Mouse (Mus musculus): ENCODE data around the gene Ivd.
A peak's percentile ranks its signal among the peaks of the same experiment; 100 is the strongest.

Gene Ivd

DNA sequence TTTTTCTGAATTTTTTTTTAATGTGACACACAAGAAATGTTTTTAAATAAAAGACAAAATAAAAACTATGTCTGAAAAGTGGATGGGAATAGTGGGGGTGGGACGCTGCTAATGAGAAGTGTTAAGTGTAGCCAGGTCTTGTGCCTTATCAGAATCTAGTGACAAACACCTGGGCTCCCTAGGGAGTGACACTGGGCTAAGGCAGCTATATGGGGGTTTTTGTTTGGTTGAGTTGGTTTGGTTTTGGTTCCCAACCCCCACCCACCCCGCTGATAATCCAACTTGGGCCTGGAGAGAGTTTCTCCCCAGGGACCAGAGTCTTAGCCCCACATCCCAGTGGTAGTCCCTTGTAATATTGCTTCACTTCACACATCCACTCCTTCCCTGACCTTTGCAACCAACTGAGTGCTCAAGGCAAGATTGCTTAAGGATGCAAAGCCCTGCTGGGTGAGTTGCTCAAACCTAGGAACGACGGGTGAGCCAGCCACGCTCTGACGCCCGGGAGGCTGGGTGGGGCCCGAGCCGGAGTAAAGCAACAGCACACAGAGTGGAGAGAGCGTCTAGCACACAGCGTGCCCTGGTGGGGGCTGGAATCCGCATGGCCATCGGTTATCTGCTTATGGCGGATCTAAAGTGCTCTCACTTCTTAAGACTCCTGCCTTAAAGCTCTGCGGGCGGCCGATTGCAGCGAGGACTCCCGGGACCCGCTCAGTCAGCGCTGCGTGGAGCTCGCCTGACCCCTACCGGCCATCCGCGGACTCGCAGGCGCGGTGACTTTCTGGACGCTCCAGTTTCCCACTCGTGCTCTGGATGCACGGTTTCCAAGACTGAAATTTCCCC lies 21.3 kb downstream of the Ivd start:
- DNase-seq (ENCODE audit: low spot score in 2 of 2): peak; percentile 76 to 80

DNA sequence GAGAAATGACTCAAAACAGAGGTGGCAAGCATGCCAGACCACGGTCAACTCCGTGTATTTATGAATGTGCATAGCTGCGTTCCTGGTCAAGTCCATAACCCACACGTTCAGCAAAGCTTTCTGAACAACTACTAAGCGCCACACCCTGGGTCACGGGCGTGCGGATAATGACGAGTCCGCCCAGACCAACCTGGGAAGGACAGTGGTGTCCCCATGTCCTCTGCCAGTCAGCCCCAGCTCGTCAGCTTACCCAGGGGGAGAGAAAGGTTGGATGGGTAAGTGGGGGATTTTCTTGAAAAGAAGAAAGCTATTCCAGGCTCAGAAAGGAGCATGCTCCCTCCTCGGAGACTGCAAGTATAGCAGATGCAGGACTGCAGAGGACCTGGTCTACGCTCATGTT lies 25.7 kb downstream of the Ivd start:
- no peak for DNase-seq (ENCODE audit: low spot score in 2 of 2)

DNA sequence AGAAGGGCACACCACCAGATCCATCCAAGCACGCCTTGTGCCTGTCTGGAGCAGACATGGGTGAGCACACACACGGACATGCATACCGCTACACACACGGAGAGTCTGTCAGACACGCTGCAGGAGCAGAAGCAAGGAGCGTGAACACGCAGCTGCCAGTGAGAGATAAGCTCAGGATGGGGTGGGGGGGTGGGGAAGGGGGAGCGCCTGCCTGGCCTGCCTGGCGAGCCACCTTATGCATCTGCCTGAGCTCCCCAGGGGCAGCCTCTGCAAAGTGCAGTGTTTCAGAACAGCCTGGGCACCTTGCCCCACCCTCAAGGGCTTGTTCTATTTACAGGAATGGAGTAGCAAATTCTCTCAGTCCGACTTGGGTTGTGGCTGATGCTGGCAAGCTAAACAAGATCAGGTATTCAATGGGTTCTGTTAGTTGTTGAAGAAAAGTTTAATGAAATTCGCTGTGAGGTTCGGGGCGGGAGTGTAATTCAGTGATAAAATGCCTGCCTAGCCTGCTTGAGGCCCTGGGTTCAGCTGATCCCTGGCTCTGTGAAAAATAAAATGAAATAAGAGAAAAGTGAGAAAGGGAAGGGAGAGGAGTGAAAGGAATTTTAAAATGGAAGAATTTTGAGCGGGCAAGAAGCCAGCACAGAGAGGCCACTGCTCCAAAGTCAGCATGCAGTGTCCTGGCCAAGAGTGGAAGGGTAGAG lies 26.2 kb downstream of the Ivd start:
- peak; percentile 72 to 76 for DNase-seq (ENCODE audit: low spot score in 2 of 2)

DNA sequence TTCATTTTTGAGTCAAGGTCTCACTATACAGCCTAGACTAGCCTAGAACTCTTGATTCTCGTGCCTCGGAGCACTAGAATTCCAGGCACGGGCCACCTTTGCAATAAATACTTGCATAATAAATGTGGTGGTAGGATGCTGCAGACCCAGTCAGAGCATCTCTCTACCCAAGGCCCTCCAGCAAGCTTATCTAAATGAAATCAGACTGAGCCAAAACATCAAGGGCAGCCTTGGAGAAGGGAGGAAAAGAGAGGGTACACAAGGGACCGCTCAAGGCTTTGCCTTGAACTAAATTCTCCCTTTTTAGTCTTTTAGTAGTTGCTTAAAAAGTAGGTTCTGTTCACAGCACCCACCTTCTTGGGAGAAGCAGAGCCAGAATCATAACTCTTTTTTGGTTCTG lies 29.4 kb downstream of the Ivd start:
- DNase-seq (ENCODE audit: low spot score in 2 of 2): no peak

DNA sequence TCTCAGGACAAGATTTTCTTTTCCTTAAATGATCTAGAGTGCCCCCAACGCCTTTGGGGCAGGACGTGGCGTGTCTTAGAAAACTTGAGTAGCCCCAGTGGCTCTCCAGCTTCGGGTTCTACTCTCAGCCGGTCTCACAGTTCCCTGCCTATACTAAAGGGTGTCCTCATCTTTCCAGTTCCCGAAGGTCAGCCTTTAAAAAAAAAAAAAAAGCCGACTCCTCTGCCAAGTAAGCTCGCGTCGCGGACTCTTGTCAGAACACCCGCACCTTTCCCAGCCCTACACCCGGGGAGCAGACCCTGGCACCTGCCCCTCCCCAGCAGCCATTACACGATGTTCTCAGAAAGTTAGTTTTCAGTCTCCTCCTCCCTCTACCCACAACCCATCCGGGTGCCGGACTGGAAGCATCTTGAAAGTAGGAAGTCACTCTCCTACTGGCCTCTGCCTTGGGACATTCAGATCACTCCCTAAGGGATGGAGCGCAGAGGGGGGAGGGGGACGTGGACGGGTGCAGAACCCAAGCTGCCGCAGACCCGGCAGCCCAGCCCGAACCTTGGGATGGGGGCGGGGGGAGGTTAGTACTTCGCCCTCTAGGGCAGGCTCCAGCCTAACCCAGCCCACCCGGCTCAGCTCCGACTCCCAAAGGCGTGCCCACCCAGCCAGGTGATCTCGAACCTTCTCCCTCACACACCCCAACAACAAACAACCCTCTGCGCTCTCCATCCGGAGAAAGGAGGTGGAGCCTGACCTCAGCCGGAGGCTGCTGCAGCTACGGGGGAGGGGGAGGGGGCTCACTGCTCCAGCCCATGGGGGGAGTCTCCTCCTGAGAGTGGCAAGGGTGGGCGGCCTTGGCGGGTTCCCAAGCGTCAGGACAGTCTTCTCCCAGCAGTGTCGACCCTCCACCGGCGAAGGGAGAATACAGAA lies 34.5 kb downstream of the Ivd start:
- peak; percentile 51 to 58 for DNase-seq (ENCODE audit: low spot score in 2 of 2)

DNA sequence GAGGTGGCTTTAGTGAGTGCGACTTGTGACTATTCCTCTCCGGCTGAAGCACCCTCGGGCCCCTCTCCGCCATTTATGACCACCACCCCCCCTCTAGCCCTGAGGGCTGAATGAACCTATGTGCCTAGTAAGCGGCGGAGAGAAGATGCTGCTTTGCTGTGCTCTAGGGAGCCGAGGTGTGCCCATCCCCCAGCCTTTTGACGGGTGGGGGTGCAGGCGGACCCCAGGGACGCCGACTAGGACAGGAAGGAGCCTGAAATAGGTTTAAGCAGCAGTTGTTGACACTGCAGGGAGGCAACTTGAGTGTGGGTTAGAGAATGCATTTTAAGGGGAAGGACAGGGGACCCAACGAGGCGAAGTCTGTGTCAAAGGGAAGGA lies 35.1 kb downstream of the Ivd start:
- peak; percentile 62 for DNase-seq (ENCODE audit: low spot score in 2 of 2)

DNA sequence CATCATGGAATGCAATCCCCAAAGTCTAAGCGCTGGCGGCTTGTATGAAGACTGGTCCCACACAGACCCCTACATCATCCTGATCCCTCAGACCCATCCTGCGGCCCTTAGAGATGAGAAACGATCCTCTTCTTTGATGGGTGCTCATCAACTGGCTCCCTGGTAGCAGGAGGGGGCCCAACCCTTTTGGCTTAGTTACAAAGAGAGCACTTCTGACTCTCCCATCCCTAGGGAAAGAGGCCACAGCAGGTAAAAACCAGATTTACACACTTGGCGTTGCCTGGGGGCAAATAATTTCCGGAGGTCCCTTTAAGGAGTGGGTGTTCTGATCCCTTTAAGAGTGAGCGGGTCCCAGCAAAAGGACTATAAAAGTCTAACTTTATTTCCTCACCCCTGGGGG lies 35.6 kb downstream of the Ivd start:
- DNase-seq (ENCODE audit: low spot score in 2 of 2): no peak

DNA sequence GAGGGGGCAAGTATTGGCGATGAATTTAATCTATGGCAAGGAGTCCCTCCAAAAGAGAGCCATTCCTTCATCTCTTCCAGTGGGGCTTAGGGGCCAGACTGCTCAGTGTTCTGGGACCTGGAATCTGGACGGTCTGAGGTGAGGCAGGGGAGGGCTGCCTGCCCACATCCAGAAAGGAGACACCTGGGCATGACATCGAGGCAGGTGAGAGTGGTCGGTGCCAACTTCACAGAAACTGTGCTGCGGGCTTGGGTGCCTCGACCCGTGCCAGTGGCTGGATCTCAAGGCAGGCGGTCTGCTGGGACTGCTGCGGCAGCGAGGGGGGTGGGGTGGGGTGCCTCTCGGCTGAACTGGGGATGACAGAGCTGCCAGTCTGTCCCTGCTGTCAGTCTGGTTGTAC lies 36.1 kb downstream of the Ivd start:
- DNase-seq (ENCODE audit: low spot score in 2 of 2): no peak

DNA sequence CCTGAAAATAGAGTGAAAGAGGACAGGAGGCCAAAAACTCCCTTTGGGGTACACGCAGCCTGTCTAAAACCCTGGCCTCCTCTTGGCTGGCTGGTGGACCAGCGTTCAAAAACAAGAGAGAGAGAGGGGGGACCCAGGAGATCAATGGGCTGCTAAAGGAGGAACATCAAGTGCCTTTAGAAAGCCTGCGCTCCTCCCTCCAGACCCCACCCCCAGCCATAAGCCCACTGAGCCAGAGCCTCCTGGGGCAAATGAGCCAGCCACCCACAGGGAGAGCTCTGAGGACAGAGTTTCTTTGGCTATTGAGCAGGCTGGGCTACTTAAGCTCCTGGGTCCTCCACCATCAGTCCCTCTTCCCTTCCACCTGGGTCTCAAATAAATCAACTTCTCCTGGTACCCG lies 37.0 kb downstream of the Ivd start:
- DNase-seq (ENCODE audit: low spot score in 2 of 2): no peak

DNA sequence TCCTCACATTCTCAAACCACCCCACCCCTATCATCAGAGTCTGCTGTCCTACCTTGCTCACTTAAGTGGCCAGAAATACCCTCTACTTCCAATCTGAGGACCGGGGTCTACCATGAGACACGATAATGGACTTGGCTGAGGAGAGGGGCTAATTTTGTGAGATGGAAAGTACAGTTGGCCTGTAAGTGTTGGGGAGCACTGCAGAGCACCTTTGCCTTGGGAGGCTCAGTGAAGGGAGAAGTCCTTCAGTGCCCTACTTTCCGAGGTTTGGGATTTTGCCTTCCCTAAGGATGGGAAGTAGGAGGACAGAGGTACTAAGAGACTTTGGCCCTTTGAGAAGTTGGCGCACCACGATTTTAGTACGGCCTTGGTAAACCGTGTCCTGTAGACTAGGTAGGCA lies 37.6 kb downstream of the Ivd start:
- no peak for DNase-seq (ENCODE audit: low spot score in 2 of 2)

DNA sequence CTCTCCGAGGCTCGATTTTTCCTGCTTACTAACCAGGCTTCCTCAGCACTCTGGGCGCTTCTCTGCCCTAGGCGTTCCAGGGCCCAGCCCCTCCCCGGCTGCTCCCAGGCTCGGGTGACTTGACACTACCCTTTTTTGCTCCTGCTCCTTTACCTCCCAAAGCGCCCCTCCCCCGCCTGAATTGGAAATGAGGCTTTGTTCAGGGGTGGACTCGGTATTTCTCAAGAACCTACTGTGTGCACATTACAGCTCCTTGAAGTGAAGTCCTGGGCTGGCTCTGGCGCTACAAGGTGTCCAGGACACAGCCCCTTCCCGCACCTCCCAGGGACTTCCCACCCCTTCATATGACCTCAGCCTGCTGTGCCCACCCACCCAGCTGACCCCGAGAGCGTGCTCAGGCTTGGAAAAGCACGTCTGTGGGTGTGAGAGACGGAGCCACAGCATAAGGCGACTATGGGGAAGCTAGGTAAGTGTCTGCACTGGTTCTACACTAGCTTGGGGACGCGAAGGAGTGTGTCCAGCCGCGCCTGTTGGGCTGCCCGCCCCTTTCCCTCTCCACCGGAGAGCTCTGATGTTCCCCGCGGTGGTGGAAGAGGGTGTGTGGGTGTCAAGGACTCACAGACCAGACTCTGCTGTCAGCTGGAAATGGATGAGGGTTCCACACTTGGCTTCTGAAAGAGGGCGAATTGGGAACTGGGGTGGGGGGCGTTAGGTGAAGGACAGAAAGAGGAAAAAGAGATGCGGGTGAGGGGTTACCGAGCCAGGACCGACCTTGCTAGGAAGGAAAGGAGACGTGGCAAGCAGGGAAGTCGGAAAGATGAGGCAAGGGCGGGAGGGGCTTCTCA lies 38.4 kb downstream of the Ivd start, which contains the start of gene Bahd1:
TSS of gene Bahd1 (plus strand) at position 397 of the 845 bp plus-strand sequence.
- DNase-seq (ENCODE audit: low spot score in 2 of 2): peak in 1 of 2 experiments; percentile 32

DNA sequence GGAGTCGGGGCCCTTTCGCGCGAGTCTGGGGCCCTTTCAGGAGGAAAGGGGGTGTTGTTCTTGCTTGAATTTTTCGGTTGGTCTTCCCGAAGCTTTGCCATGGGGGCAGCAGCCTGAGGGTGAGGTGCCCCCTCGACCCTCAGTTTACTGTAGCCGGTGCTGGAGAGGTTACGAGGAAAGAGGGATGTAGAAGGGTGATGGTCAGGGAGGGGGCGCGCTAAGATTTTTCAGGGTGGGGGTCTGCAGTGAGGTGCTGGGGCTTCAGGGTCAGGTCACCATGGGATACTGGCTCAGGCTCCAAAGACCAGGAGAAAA lies 39.0 kb downstream of the Ivd start:
- no peak for DNase-seq (ENCODE audit: low spot score in 2 of 2)

DNA sequence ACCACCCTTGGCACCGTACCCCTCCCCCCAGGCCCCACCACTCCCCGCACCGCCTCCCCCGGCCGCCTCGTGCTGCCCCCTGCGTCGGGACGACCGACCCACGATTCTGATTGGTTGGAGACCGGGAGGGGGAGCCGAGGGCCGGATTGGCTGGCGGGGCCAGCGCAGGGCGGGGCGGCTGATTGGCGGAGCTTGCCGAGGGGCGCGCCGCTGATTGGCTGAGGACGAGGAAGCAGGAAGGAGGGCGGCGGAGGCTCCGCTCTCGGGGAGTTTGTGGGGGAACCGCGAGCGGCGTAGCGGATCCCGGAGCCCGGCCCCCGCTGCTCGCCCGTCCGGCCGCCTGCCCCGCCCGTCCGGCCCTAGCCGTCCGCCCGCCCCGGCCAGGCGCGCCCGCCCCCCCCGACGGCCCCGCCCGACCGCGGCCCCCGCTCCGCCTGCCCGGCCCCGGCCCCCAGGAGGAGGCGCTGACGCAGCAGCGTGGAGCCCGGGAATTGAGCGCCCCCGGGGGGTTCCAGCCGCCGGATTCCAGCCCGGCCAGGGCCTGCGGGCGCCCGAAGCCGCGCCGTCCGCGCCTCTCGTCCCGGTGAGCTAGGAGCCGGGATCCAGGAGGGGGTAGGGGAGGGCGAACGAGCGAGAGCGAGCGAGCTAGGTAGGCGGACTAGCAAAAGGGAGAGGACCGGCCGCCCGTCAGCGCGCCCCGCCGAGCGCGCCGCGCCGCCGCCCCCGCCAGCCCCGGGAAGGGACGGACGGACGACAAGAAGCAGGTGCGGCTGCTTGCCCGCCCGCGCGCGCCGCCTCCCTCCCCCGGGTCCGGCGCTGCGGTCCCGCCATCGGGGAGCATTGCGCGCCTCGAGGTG lies 39.6 kb downstream of the Ivd start:
- peak; percentile 97 to 98 for DNase-seq (ENCODE audit: low spot score in 2 of 2)

DNA sequence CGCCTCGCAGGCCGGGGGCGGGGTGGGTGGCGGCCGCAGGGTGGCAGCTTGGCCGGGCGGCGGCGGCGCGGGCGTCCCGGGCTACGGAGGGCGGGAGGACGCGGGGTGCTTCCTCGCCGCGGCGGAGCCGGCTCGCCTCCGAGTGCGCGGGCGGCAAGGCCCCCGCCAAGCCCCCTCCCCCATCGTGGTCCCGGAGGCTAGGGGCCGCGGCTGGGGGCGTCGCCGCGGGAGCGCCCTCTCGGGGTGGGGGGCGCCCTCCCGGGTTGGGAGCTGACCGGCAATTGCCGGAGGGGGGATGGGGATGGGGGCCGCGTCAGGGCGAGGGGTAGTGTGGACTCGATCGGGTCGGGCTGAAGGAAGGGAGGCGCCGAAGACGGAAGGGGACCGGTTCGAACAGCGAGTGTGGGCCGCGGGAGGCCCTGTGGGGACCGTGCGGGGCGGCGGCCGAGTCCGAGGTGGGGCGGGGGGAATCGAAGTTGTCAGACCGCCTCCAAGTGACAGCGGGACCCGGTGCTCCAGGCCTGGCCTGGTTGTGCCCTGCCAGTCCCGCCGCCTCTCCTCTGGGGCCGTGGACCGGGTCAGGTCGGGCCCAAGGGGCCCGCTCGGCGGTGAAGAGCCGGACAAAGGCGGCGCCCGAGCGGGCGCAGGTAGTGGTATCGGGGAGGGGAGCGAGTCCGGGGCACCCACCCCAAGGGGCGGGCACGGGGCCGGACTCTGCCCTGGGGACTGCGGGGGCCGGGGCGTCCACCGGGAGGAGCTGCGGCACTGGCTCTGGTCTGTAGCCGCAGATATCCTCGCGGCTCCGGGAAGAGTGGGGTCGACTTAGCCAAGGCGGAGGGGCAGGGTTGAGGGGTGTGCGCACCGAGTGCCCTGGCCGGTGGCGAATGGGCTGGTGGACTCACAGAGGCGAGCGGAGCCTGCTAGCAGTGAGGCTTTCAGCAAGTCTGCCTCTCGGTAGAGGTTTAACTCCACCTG lies 40.6 kb downstream of the Ivd start:
- DNase-seq (ENCODE audit: low spot score in 2 of 2): peak; percentile 31 to 39

DNA sequence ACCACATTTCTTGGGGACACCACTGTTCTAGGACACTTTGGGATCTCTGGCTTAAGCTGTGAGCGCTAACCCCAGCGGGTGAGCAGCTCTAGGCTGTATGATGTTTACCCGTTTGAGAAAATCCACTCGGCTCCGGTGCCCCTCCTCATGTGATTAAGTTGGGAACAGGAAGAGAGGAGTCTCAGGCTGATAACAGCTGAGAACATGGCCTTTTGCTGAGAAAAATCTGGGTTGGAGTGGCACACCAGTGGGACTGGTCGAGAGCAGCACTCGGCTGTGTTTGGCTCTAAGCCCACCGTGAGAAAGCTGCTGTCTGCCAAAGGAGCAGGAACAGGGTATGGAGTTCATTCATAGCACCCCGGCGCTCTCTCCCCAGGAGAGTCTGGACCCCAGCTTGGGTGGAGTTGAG lies 41.6 kb downstream of the Ivd start:
- DNase-seq (ENCODE audit: low spot score in 2 of 2): no peak

DNA sequence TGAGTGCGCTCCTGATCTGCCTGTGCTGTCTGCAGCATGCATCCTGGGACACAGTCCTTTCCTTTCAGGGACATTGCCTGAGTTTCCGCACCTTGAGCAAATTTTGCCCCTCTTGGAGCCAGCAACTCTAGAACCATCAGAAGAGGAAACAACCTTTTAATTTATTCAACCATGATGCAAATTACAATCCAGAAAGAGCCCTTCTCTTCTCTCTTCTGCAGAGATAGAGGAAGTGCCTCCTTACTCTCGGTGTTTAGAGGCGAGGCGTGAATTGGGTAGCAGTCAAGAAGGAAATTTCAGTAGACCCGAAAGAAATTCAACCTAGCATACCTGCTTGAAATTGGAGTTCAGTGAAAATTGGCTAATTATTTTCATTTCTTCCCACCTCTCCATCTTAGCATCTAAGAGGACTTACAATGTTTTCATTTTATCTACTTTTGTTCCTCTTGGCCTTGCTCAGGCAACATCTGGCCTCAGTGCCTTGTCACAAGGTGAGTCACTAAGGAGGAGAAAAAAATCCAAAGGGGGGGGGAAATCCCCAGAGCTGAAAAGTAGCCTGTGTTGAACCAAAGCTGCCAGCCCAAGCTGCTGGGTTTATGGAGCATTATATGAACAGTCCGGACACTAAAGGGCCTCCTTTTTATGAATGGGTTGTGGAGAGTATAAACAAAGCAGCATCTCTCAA lies 43.8 kb downstream of the Ivd start:
- DNase-seq (ENCODE audit: low spot score in 2 of 2): peak; percentile 52 to 56

DNA sequence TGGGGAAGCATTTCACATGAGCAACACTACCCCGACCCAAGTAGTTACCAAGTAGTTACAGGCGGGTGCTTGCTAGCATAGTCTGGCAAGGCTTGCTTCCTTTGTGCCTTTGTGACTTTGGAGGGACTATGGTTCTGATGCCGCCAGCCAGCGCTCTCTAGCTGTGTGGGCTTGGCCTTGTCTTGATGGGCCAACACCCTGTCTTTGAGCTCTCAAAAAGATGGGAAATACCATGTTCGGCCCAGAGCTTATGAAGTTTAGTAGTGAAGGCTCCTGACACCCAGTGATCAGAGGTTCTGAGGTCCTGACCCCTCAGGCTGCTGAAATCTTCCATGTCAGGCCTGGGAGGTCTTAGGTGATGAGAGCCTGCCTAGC lies 44.4 kb downstream of the Ivd start:
- peak in 1 of 2 experiments; percentile 22 for DNase-seq (ENCODE audit: low spot score in 2 of 2)

DNA sequence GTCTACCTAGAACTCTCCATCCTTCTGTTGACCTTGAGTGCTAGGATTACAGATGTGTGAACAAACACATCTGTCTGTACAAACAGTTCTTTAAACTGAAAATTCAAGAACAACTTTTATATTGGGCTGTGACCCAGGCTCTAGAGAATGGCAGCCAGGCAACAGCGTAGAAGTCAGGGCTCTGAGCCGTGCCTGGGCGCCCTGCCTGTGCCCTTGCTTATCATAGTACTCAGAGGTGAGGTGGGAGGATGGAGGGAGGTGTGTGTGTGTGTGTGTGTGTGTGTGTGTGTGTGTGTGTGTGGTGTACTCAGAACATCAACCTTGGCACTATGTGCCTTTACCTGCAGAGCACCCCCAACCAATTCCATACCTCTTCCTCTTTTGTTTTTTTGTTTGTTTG lies 46.0 kb downstream of the Ivd start:
- no peak for DNase-seq (ENCODE audit: low spot score in 2 of 2)

DNA sequence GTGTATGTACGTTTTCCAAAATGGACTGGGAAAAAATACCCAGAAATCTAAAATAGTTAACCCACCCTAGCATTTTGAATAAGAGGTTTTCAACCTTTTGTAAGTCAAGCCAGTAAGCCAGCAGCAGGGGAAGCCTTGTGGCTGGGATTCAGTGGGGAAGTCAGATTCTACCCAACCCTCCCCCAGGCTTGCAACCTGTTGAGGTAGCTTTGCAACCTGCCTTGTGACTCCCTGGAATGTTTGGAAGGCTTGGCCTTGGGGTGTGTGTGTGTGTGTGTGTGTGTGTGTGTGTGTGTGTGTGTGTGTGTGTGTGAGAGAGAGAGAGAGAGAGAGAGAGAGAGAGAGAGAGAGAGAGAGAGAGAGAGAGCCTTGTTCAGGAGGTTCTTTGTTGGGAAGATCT lies 47.4 kb downstream of the Ivd start:
- no peak for DNase-seq (ENCODE audit: low spot score in 2 of 2)
